Mouse (Mus musculus) mouse trophoblast stem cell (cell line): ENCODE data around the gene Tcl1b1.
"Not testable (repeated sequence)": the region's sequence is repeated elsewhere in the genome, so short reads cannot be mapped to it uniquely, and the experiment has no call there.

Experiments used
- in situ Hi-C, 2 experiments: fragments of 300-500 bp; cut with MseI, MboI; formaldehyde crosslinking; loops; 2 replicates in 1 of 2; 3 replicates in 1 of 2; pipeline ENCODE4 v1.15.1; 2025

Gene Tcl1b1

GRCm38 (mm10) chr12:105159390-105159789 is at the start of gene Tcl1b1:
TSS of gene Tcl1b1 (plus strand) at chr12:105159690.
- in situ Hi-C loops = no loop called here

- in situ Hi-C loops = loop anchor here in 1 of 2 experiments (10.0 kb wide), 1 partner anchor 55 kb away; no protein-coding TSS in a partner anchor
Observed at GRCm38 (mm10) chr12:105109812-105110211, 49.7 kb upstream of the Tcl1b1 start.

- in situ Hi-C loops = no loop called here
Observed at GRCm38 (mm10) chr12:105112321-105112988, 47.0 kb upstream of the Tcl1b1 start.

GRCm38 (mm10) chr12:105116648-105117047 is 42.8 kb upstream of the Tcl1b1 start:
- in situ Hi-C loops = no loop called here

- in situ Hi-C loops = no loop called here
Observed at GRCm38 (mm10) chr12:105125362-105125761, 34.1 kb upstream of the Tcl1b1 start.

GRCm38 (mm10) chr12:105126516-105126915 is 33.0 kb upstream of the Tcl1b1 start:
- in situ Hi-C loops = no loop called here

- in situ Hi-C loops = no loop called here
Observed at GRCm38 (mm10) chr12:105127607-105128006, 31.9 kb upstream of the Tcl1b1 start.

GRCm38 (mm10) chr12:105129494-105130205 is 29.8 kb upstream of the Tcl1b1 start:
- in situ Hi-C loops = not testable (repeated sequence)

- in situ Hi-C loops = not testable (repeated sequence)
Observed at GRCm38 (mm10) chr12:105134167-105134566, 25.3 kb upstream of the Tcl1b1 start.

GRCm38 (mm10) chr12:105134826-105135225 is 24.7 kb upstream of the Tcl1b1 start:
- in situ Hi-C loops = not testable (repeated sequence)

GRCm38 (mm10) chr12:105137729-105138128 is 21.8 kb upstream of the Tcl1b1 start:
- in situ Hi-C loops = not testable (repeated sequence)

- in situ Hi-C loops = no loop called here
Observed at GRCm38 (mm10) chr12:105143096-105143495, 16.4 kb upstream of the Tcl1b1 start.

- in situ Hi-C loops = not testable (repeated sequence)
Observed at GRCm38 (mm10) chr12:105144928-105145327, 14.6 kb upstream of the Tcl1b1 start.

GRCm38 (mm10) chr12:105145714-105146113 is 13.8 kb upstream of the Tcl1b1 start, which contains the start of gene Tcl1b2:
TSS of gene Tcl1b2 (plus strand) at chr12:105146014.
- in situ Hi-C loops = no loop called here

- in situ Hi-C loops = not testable (repeated sequence)
Observed at GRCm38 (mm10) chr12:105155286-105155685, 4.2 kb upstream of the Tcl1b1 start.

- in situ Hi-C loops = no loop called here
Observed at GRCm38 (mm10) chr12:105158842-105159241, 648 bp upstream of the Tcl1b1 start.

- in situ Hi-C loops = no loop called here
Observed at GRCm38 (mm10) chr12:105166734-105167133, 7.2 kb downstream of the Tcl1b1 start.

GRCm38 (mm10) chr12:105173366-105173765 is 13.9 kb downstream of the Tcl1b1 start:
- in situ Hi-C loops = no loop called here

- in situ Hi-C loops = not testable (repeated sequence)
Observed at GRCm38 (mm10) chr12:105174318-105174717, 14.8 kb downstream of the Tcl1b1 start.

GRCm38 (mm10) chr12:105176044-105176443 is 16.6 kb downstream of the Tcl1b1 start, which contains the start of gene Tcl1b5:
TSS of gene Tcl1b5 (plus strand) at chr12:105176344.
- in situ Hi-C loops = not testable (repeated sequence)

GRCm38 (mm10) chr12:105181040-105181644 is 21.7 kb downstream of the Tcl1b1 start:
- in situ Hi-C loops = not testable (repeated sequence)

- in situ Hi-C loops = not testable (repeated sequence)
Observed at GRCm38 (mm10) chr12:105188980-105189379, 29.5 kb downstream of the Tcl1b1 start.
